Mouse (Mus musculus) myocyte (in vitro differentiated cells): ENCODE results near the gene Tpgs1. TPM values are rescaled to one million over a fixed set of nuclear protein-coding genes. Genes with fewer than 3 reads are reported as not detected.

Experiments
- H3K27me3 ChIP-seq: one replicate; pipeline ENCODE4 v1.6.1; 2011; ENCODE audit not compliant: control insufficient read depth, insufficient read depth, insufficient read length
- H3K36me3 ChIP-seq: one replicate; pipeline ENCODE4 v1.6.1; 2011; ENCODE audit not compliant: control insufficient read depth, insufficient read depth
- H3K4me2 ChIP-seq: one replicate; pipeline ENCODE4 v1.6.1; 2011; ENCODE audit warnings: low read depth, control low read depth
- H3K4me3 ChIP-seq: one replicate; pipeline ENCODE4 v1.5.1; 2011; ENCODE audit warnings: mild to moderate bottlenecking, control low read depth, moderate library complexity
- H3K79me2 ChIP-seq: one replicate; pipeline ENCODE4 v1.6.1; 2011; ENCODE audit not compliant: control insufficient read depth, insufficient read depth
- H3ac ChIP-seq: one replicate; pipeline ENCODE4 v1.6.1; 2011; ENCODE audit not compliant: control insufficient read depth, insufficient read length
- CEBPB ChIP-seq: IDR thresholded peaks from 2 replicates; pipeline ENCODE4 v1.6.1; 2011; ENCODE audit warnings: mild to moderate bottlenecking, moderate library complexity; ENCODE audit not compliant: poor library complexity, insufficient read depth, severe bottlenecking
- E2F4 ChIP-seq: IDR thresholded peaks from one replicate; pipeline ENCODE4 v1.6.1; 2011; ENCODE audit warnings: mild to moderate bottlenecking, control low read depth, moderate library complexity; ENCODE audit not compliant: insufficient read depth
- MAX ChIP-seq: IDR thresholded peaks from one replicate; pipeline ENCODE4 v1.6.1; 2011; ENCODE audit warnings: low read depth, mild to moderate bottlenecking, control low read depth
- MYOD1 ChIP-seq, 3 experiments: IDR thresholded peaks; one replicate each; pipeline ENCODE4 v1.6.1; 2011; ENCODE audit warnings: control low read depth in 2 of 3, low read depth in 2 of 3, mild to moderate bottlenecking in 2 of 3, moderate library complexity in 1 of 3; ENCODE audit not compliant: insufficient read length in 2 of 3, control insufficient read depth in 1 of 3
- MYOG ChIP-seq, 3 experiments: IDR thresholded peaks; one replicate each; pipeline ENCODE4 v1.6.1; 2011; ENCODE audit warnings: control low read depth in 2 of 3, low read depth in 2 of 3, mild to moderate bottlenecking in 2 of 3; ENCODE audit not compliant: insufficient read length in 2 of 3, control insufficient read depth in 1 of 3, insufficient read depth in 1 of 3
- POLR2A ChIP-seq: IDR thresholded peaks from one replicate; pipeline ENCODE4 v1.6.1; 2011; ENCODE audit warnings: low read depth, mild to moderate bottlenecking, control low read depth, moderate library complexity; ENCODE audit not compliant: insufficient read length
- POLR2AphosphoS2 ChIP-seq: IDR thresholded peaks from one replicate; pipeline ENCODE4 v1.6.1; 2011; ENCODE audit warnings: low read depth, control low read depth; ENCODE audit not compliant: insufficient read length
- REST ChIP-seq: IDR thresholded peaks from one replicate; pipeline ENCODE4 v1.6.1; 2011; ENCODE audit warnings: mild to moderate bottlenecking, control low read depth, moderate library complexity; ENCODE audit not compliant: insufficient read depth, insufficient read length
- SRF ChIP-seq: IDR thresholded peaks from one replicate; pipeline ENCODE4 v1.6.1; 2011; ENCODE audit warnings: low read depth; ENCODE audit not compliant: control insufficient read depth, insufficient read length
- TCF12 ChIP-seq: IDR thresholded peaks from one replicate; pipeline ENCODE4 v1.6.1; 2011; ENCODE audit warnings: mild to moderate bottlenecking, control low read depth; ENCODE audit not compliant: poor library complexity, insufficient read depth, severe bottlenecking
- TCF3 ChIP-seq: IDR thresholded peaks from one replicate; pipeline ENCODE4 v1.6.1; 2011; ENCODE audit warnings: low read depth, control low read depth; ENCODE audit not compliant: insufficient read length
- USF1 ChIP-seq: IDR thresholded peaks from one replicate; pipeline ENCODE4 v1.6.1; 2011; ENCODE audit warnings: low read depth, mild to moderate bottlenecking, control low read depth, moderate library complexity
- polyA plus RNA-seq: library from polyadenylated mRNA; unstranded; fragments of >200 nt; fragmentation: generic; extraction: Trizol; gene quantifications from one replicate; pipeline ENCODE4 v1.2.1, GENCODE M21; 2012; ENCODE audit warnings: missing spikeins

Tpgs1 gene
- polyA plus RNA-seq, 1 experiment = 80.2 TPM

DNA sequence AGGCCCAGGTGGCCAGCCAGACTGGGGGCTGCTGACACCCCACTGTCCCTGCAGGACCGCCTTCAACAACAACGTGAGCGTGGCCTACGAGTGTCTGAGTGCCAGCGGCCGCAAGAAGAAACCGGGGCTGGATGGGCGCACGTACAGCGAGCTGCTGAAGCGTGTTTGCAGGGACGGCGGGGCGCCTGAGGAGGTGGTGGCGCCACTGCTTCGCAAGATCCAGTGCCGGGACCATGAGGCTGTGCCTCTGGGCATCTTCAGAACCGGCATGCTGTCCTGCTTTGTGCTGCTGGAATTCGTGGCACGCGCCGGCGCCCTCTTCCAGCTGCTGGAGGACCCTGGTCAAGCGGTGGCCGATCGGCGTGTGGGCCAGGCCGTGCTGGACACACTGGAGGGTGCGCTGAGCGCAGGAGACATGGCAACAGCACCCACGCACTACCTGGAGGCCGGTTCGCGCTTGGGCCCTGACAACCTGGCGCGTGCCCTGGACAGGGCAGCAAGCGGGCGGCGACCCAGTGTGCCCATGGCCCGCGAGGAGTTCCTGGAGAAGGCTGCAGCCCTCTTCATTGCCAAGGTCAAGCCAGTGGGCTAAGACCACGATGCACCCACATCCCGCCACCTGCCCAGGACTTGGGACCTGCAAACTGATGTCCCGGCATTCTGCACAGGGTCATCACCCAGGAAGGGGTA lies 6.3 kb downstream of the Tpgs1 start:
- Histone ChIP-seq H3K4me2 (no peak overlapping the region), H3ac (no peak overlapping the region), H3K27me3 (no peaks in the 10 kb centered on the region), H3K36me3 (no peaks in the 10 kb centered on the region), H3K4me3 (no peak overlapping the region), H3K79me2 (peaks cover 6% of the 10 kb centered on the region)
- TF ChIP-seq POLR2AphosphoS2 = peak; percentile 27
- no peak for TF ChIP-seq REST

DNA sequence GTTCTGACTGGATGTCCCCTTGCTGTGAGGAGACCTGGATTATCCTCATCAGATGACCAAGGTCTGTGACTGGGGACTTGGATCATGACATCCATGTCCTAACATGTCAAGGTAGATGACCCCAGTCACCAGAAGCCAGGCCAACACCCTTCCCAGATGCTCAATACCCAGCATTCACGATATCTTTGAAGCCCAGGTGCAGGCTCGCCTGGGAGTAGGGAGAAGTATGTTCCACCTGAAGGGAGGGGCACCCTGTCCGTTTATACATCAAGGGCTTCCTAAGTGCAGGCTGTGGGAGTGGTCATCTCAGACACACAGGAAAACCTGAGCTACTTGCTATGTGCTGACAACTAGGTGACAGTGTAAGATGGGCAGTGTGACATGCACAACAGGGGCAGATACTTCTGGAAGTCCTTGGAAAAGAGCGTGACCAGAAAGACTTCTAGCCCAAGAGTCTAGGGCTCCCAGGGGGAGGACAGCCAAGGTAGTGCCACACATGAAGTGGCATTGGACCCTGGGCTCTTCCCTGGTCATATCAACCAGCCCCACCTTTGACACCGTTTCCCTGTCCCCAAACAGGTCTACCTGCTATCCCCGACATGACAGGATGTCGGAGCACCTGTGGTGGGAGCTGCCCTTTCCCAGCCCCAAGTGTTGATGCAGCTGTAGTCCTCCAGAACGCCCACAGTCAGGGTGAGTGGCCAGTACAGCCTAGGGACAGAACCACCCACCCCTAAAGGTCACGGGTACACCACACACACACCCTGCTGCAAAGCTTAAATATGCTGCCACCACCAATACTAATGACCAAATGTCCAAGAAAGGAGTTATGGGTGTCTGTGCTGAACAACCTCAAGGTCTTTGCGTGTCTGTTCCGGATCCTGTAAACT lies 11.7 kb downstream of the Tpgs1 start:
- no peak for TF ChIP-seq MAX
- TF ChIP-seq TCF12 = no peak
- TF ChIP-seq CEBPB = no peak
- TF ChIP-seq REST = no peak
- no peak for TF ChIP-seq TCF3
- TF ChIP-seq E2F4 = no peak
- peak in 1 of 3 experiments; percentile 41 for TF ChIP-seq MYOG (IDR thresholded peaks at IDR 0.05; ENCODE audit: control insufficient read depth in 1 of 3, insufficient read depth in 1 of 3, insufficient read length in 2 of 3, low read depth in 2 of 3)
- peak; percentile 28 for TF ChIP-seq SRF
- TF ChIP-seq POLR2AphosphoS2 = no peak
- peak in 2 of 3 experiments; percentile 16 to 60 for TF ChIP-seq MYOD1 (IDR thresholded peaks at IDR 0.05; ENCODE audit: control insufficient read depth in 1 of 3, insufficient read length in 2 of 3, low read depth in 2 of 3)
- no peak for TF ChIP-seq POLR2A
- no peak for TF ChIP-seq USF1
- H3K36me3 ChIP-seq = peaks cover 11% of the 10 kb centered on the region
- peak overlapping the region; percentile 15 for H3ac ChIP-seq

DNA sequence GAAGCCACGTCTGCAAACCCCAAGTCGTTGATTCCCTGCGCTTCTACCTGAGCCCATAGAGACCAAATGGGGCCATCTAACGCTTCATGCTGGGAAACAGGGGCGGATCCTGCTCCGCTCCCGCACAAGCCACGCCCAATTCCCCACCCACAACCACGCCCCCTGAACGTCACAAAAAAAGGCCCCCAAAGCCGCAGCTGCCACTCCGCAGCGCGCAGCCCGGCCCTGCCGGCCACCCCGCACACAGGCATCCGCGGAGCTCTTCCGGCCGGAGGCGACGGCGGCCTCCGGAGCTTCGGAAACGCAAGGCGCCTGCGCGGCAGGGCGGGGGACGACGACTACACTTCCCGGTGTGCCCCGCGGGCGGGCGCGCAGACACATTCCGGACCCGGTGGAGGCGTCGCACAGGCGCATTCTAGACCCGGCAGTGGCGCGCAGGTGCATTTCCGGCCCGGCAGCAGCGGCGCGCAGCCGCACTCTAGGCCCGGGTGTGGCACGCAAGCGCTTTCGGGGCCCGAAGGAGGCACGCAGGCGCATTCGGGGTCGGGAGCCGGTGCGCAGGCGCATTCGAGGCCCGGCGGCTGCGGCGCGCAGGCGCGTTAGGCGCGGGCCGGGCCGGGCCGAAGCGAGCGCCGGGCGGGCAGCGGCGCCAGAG lies 12.5 kb downstream of the Tpgs1 start, which contains the start of gene Cdc34:
TSS of gene Cdc34 (plus strand) at position 605 of the 655 bp plus-strand sequence.
- H3ac ChIP-seq = peak within 1 kb of the TSS; percentile 15
- H3K36me3 ChIP-seq = peaks cover 19% of the 10 kb centered on the region
- no peaks in the 10 kb centered on the region for H3K27me3 ChIP-seq
- TF ChIP-seq MYOD1 (IDR thresholded peaks at IDR 0.05; ENCODE audit: control insufficient read depth in 1 of 3, insufficient read length in 2 of 3, low read depth in 2 of 3) (peak in 2 of 3 experiments; percentile 36 to 73), MAX (no peak), POLR2A (peak; percentile 86), TCF3 (no peak), SRF (no peak), TCF12 (no peak), USF1 (no peak), CEBPB (no peak), E2F4 (no peak), REST (no peak), MYOG (IDR thresholded peaks at IDR 0.05; ENCODE audit: control insufficient read depth in 1 of 3, insufficient read depth in 1 of 3, insufficient read length in 2 of 3, low read depth in 2 of 3) (peak in 2 of 3 experiments; percentile 47 to 78), POLR2AphosphoS2 (peak; percentile 74)
- H3K4me3 ChIP-seq = peak within 1 kb of the TSS; percentile 98
- peaks cover 42% of the 10 kb centered on the region for H3K79me2 ChIP-seq
- peak within 1 kb of the TSS; percentile 100 for H3K4me2 ChIP-seq

More for the DNA sequence above, 11.7 kb downstream of the Tpgs1 start:
- Histone ChIP-seq H3K79me2 (peaks cover 36% of the 10 kb centered on the region), H3K4me3 (peak overlapping the region; percentile 98), H3K4me2 (peak overlapping the region; percentile 92), H3K27me3 (no peaks in the 10 kb centered on the region)

DNA sequence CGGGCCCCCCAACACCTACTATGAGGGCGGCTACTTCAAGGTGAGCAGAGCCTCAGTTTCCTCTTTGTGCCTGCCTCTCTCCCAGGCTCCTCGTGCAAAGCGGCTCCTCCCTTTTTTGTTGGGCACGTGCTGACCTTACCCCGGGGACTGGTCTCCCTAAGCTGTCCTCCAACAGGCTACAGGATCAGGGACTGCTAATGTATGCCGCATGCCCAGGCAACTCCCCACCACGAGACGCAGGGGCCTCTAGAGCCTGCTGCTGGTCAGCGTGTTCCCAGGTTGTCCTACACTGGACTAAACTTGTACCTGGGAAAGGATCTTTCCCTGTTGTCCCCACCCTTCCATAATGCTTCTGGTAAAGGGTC lies 13.4 kb downstream of the Tpgs1 start:
- Histone ChIP-seq H3K27me3 (no peaks in the 10 kb centered on the region), H3K36me3 (peaks cover 26% of the 10 kb centered on the region), H3K4me2 (peak overlapping the region; percentile 100), H3K4me3 (peak overlapping the region; percentile 98), H3ac (peak overlapping the region; percentile 15), H3K79me2 (peaks cover 42% of the 10 kb centered on the region)
- TF ChIP-seq TCF3 = no peak
- TF ChIP-seq CEBPB = no peak
- no peak for TF ChIP-seq TCF12
- TF ChIP-seq POLR2AphosphoS2 = no peak
- no peak for TF ChIP-seq MAX
- no peak for TF ChIP-seq REST
- TF ChIP-seq USF1 = no peak
- no peak for TF ChIP-seq MYOD1 (IDR thresholded peaks at IDR 0.05; ENCODE audit: control insufficient read depth in 1 of 3, insufficient read length in 2 of 3, low read depth in 2 of 3)
- no peak for TF ChIP-seq MYOG (IDR thresholded peaks at IDR 0.05; ENCODE audit: control insufficient read depth in 1 of 3, insufficient read depth in 1 of 3, insufficient read length in 2 of 3, low read depth in 2 of 3)
- TF ChIP-seq SRF = no peak
- no peak for TF ChIP-seq E2F4
- no peak for TF ChIP-seq POLR2A
